Mouse (Mus musculus): Measurements from ENCODE around the gene Hist1h3d. TPM values are rescaled to one million over a fixed set of nuclear protein-coding genes. Genes with fewer than 3 reads are reported as not detected.
"Not testable (repeated sequence)": the region's sequence is repeated elsewhere in the genome, so short reads cannot be mapped to it uniquely, and the experiment has no call there.

Gene Hist1h3d
- polyA plus RNA-seq, 1 experiment from 2014 or later, result 6.2 TPM

GRCm38 (mm10) chr13:23573034-23573897 lies 2.3 kb upstream of the Hist1h3d start:
- H3K36me3 ChIP-seq; H3K9me3 ChIP-seq (replicated peaks); ATAC-seq; H3K27me3 ChIP-seq (replicated peaks): not testable (repeated sequence)
- H3K27ac ChIP-seq, result peak overlapping the region; percentile 99
- peak overlapping the region; percentile 79 for H3K4me2 ChIP-seq
- H3K4me1 ChIP-seq, result peaks cover 42% of the 10 kb centered on the region
- 6% methylated on average over 20 of the region's 20 CpGs for WGBS (ENCODE audit: insufficient replicate concordance)
- peak overlapping the region; percentile 58 for H3K4me3 ChIP-seq
- peak overlapping the region; percentile 85 for H3K9ac ChIP-seq

- peak; percentile 79 for ATAC-seq
- not testable (repeated sequence) for H3K9me3 ChIP-seq (replicated peaks)
- WGBS (ENCODE audit: insufficient replicate concordance), result under 1% methylated on average over 42 of the region's 42 CpGs
These were observed 1.6 kb upstream of the Hist1h3d start, which contains the start of the genes Hist1h2bf and Hist1h2ad for GRCm38 (mm10) chr13:23573898-23574524. TSS of gene Hist1h2bf (minus strand) at chr13:23574196. TSS of gene Hist1h2ad (plus strand) at chr13:23574381.

GRCm38 (mm10) chr13:23574546-23575170 lies 905 bp upstream of the Hist1h3d start:
- peaks cover 42% of the 10 kb centered on the region for H3K4me1 ChIP-seq
- H3K36me3 ChIP-seq; ATAC-seq; H3K27me3 ChIP-seq (replicated peaks); H3K9me3 ChIP-seq (replicated peaks): not testable (repeated sequence)
- WGBS (ENCODE audit: insufficient replicate concordance), result under 1% methylated on average over 11 of the region's 39 CpGs
- H3K4me2 ChIP-seq, result peak overlapping the region; percentile 79
- peak overlapping the region; percentile 63 for H3K4me3 ChIP-seq
- peak overlapping the region; percentile 90 for H3K9ac ChIP-seq
- peak overlapping the region; percentile 99 for H3K27ac ChIP-seq

More at GRCm38 (mm10) chr13:23573898-23574524, 1.6 kb upstream of the Hist1h3d start, which contains the start of the genes Hist1h2bf and Hist1h2ad:
- H3K27ac ChIP-seq, result peak within 1 kb of the TSS; percentile 99
- not testable (repeated sequence) for H3K27me3 ChIP-seq (replicated peaks); H3K36me3 ChIP-seq
- H3K4me3 ChIP-seq, result peak within 1 kb of the TSS; percentile 63
- peaks cover 45% of the 10 kb centered on the region for H3K4me1 ChIP-seq
- peak within 1 kb of the TSS; percentile 90 for H3K9ac ChIP-seq
- peak within 1 kb of the TSS; percentile 79 for H3K4me2 ChIP-seq

- ATAC-seq; H3K27me3 ChIP-seq (replicated peaks); H3K36me3 ChIP-seq; H3K9me3 ChIP-seq (replicated peaks): not testable (repeated sequence)
- H3K27ac ChIP-seq, result peak overlapping the region; percentile 96
- peaks cover 47% of the 10 kb centered on the region for H3K4me1 ChIP-seq
- peak overlapping the region; percentile 90 for H3K9ac ChIP-seq
- peak overlapping the region; percentile 79 for H3K4me2 ChIP-seq
- 0% methylated on average over 13 of the region's 40 CpGs for WGBS (ENCODE audit: insufficient replicate concordance)
- peak overlapping the region; percentile 63 for H3K4me3 ChIP-seq
These were observed 326 bp downstream of the Hist1h3d start for GRCm38 (mm10) chr13:23575864-23576313.

- 7% methylated on average over 7 of the region's 7 CpGs for WGBS (ENCODE audit: insufficient replicate concordance)
- H3K9me3 ChIP-seq (replicated peaks), result no peaks in the 10 kb centered on the region
- no peaks in the 10 kb centered on the region for H3K27me3 ChIP-seq (replicated peaks)
- peak overlapping the region; percentile 90 for H3K9ac ChIP-seq
- H3K36me3 ChIP-seq, result no peaks in the 10 kb centered on the region
- peak overlapping the region; percentile 63 for H3K4me3 ChIP-seq
- peaks cover 52% of the 10 kb centered on the region for H3K4me1 ChIP-seq
- ATAC-seq, result no peak
- H3K4me2 ChIP-seq, result peak overlapping the region; percentile 79
- H3K27ac ChIP-seq, result peak overlapping the region; percentile 96
These were observed 853 bp downstream of the Hist1h3d start for GRCm38 (mm10) chr13:23576351-23576881.

GRCm38 (mm10) chr13:23576906-23577639 lies 1.5 kb downstream of the Hist1h3d start:
- H3K9me3 ChIP-seq (replicated peaks), result no peaks in the 10 kb centered on the region
- WGBS (ENCODE audit: insufficient replicate concordance), result 41% methylated on average over 6 of the region's 6 CpGs
- H3K27ac ChIP-seq, result peak overlapping the region; percentile 96
- peak overlapping the region; percentile 90 for H3K9ac ChIP-seq
- H3K4me1 ChIP-seq, result peaks cover 56% of the 10 kb centered on the region
- no peaks in the 10 kb centered on the region for H3K27me3 ChIP-seq (replicated peaks)
- ATAC-seq, result no peak
- no peaks in the 10 kb centered on the region for H3K36me3 ChIP-seq
- H3K4me2 ChIP-seq, result peak overlapping the region; percentile 79
- peak overlapping the region; percentile 63 for H3K4me3 ChIP-seq

GRCm38 (mm10) chr13:23577835-23578234 lies 2.3 kb downstream of the Hist1h3d start:
- WGBS (ENCODE audit: insufficient replicate concordance), result 86% methylated on average over 1 of the region's 1 CpGs
- no peak for ATAC-seq
- peak overlapping the region; percentile 59; the same call in 1 of the 2 replicates for H3K9ac ChIP-seq
- H3K4me2 ChIP-seq, result peak overlapping the region; percentile 79
- H3K4me1 ChIP-seq, result peaks cover 59% of the 10 kb centered on the region
- H3K9me3 ChIP-seq (replicated peaks), result no peaks in the 10 kb centered on the region
- H3K36me3 ChIP-seq, result no peaks in the 10 kb centered on the region
- H3K27me3 ChIP-seq (replicated peaks), result no peaks in the 10 kb centered on the region
- H3K27ac ChIP-seq, result peak overlapping the region; percentile 84
- H3K4me3 ChIP-seq, result no peak overlapping the region

GRCm38 (mm10) chr13:23581408-23582218 lies 6.0 kb downstream of the Hist1h3d start, which contains the start of gene Hist1h4d:
TSS of gene Hist1h4d (plus strand) at chr13:23581598.
- Histone ChIP-seq H3K36me3 (no peaks in the 10 kb centered on the region), H3K9me3 (replicated peaks) (no peaks in the 10 kb centered on the region), H3K4me2 (peak within 1 kb of the TSS; percentile 78), H3K9ac (peak within 1 kb of the TSS; percentile 86), H3K27me3 (replicated peaks) (no peaks in the 10 kb centered on the region), H3K4me1 (peaks cover 64% of the 10 kb centered on the region), H3K27ac (peak within 1 kb of the TSS; percentile 100), H3K4me3 (peak within 1 kb of the TSS; percentile 58)
- WGBS (ENCODE audit: insufficient replicate concordance), result under 1% methylated on average over 43 of the region's 43 CpGs
- peak; percentile 84 for ATAC-seq

GRCm38 (mm10) chr13:23582219-23583056 lies 6.9 kb downstream of the Hist1h3d start:
- H3K4me3 ChIP-seq, result peak overlapping the region; percentile 58
- no peaks in the 10 kb centered on the region for H3K27me3 ChIP-seq (replicated peaks)
- peaks cover 62% of the 10 kb centered on the region for H3K4me1 ChIP-seq
- H3K27ac ChIP-seq, result peak overlapping the region; percentile 100
- peak overlapping the region; percentile 78 for H3K4me2 ChIP-seq
- WGBS (ENCODE audit: insufficient replicate concordance), result 8% methylated on average over 6 of the region's 6 CpGs
- H3K9ac ChIP-seq, result peak overlapping the region; percentile 86
- no peak for ATAC-seq
- no peaks in the 10 kb centered on the region for H3K9me3 ChIP-seq (replicated peaks)
- no peaks in the 10 kb centered on the region for H3K36me3 ChIP-seq

All from liver, embryonic 12.5 days (tissue).